Mouse (Mus musculus) limb, embryonic 12.5 days (tissue): ENCODE measurements around the gene I0C0044D17Rik. TPM values are rescaled to one million over a fixed set of nuclear protein-coding genes. Genes with fewer than 3 reads are reported as not detected.
"Not testable (repeated sequence)": the region's sequence is repeated elsewhere in the genome, so short reads cannot be mapped to it uniquely, and the experiment has no call there.

ENCODE experiments used
- ATAC-seq: fragments of 200-750 bp; cut with Nextera tagmentation; 2 replicates; pipeline ENCODE4 v1.8.0; 2017; ENCODE audit warnings: low read depth, moderate TSS enrichment; ENCODE audit not compliant: insufficient number of reproducible peaks, insufficient read depth, low FRiP score, low TSS enrichment
- H3K27ac ChIP-seq: fragments of 300-500 bp; sonication (generic); 2 replicates; pipeline ENCODE4 v1.5.1; 2016; ENCODE audit warnings: mild to moderate bottlenecking, moderate library complexity
- H3K27me3 ChIP-seq: fragments of 300-500 bp; sonication (generic); 2 replicates; pipeline ENCODE4 v1.6.1; 2016; ENCODE audit warnings: mild to moderate bottlenecking, moderate library complexity
- H3K36me3 ChIP-seq: fragments of 300-500 bp; sonication (generic); 2 replicates; pipeline ENCODE4 v1.6.1; 2016; ENCODE audit warnings: mild to moderate bottlenecking, moderate library complexity
- H3K4me1 ChIP-seq: fragments of 300-500 bp; sonication (generic); replicated peaks from 2 replicates; pipeline ENCODE4 v1.6.1; 2016
- H3K4me2 ChIP-seq: fragments of 300-500 bp; sonication (generic); 2 replicates; pipeline ENCODE4 v1.6.1; 2016; ENCODE audit warnings: mild to moderate bottlenecking, moderate library complexity
- H3K4me3 ChIP-seq: fragments of 300-500 bp; sonication (generic); replicated peaks from 2 replicates; pipeline ENCODE4 v1.5.1; 2016; ENCODE audit warnings: mild to moderate bottlenecking
- H3K9ac ChIP-seq: fragments of 300-500 bp; sonication (generic); replicated peaks from 2 replicates; pipeline ENCODE4 v1.6.1; 2016; ENCODE audit warnings: mild to moderate bottlenecking, moderate library complexity
- H3K9me3 ChIP-seq: fragments of 300-500 bp; sonication (generic); 2 replicates; pipeline ENCODE4 v1.6.1; 2016; ENCODE audit warnings: mild to moderate bottlenecking, moderate library complexity
- WGBS: fragments of 180-500 bp; shearing (Covaris S2); methylation state at CpG from one replicate; pipeline ENCODE4 v1.1.7; 2016; 5-methylcytosine and 5-hydroxymethylcytosine counted together
- polyA plus RNA-seq: library from polyadenylated mRNA; unstranded; fragments of >200 nt; fragmentation: Nextera tagmentation; extraction: Ambion mirVana; gene quantifications from 2 replicates; pipeline ENCODE4 v1.2.1, GENCODE M21; 2016

I0C0044D17Rik gene
- polyA plus RNA-seq, result not detected in 2 replicates

- not testable (repeated sequence) for H3K4me2 ChIP-seq, H3K27ac ChIP-seq, H3K4me3 ChIP-seq, H3K9ac ChIP-seq, H3K36me3 ChIP-seq, H3K27me3 ChIP-seq, H3K9me3 ChIP-seq, ATAC-seq
- 94% methylated on average over 1 of the region's 1 CpGs for WGBS
- H3K4me1 ChIP-seq, result peaks cover 10% of the 10 kb centered on the region
These were observed at the start of gene I0C0044D17Rik for GRCm38 (mm10) chr4:98823740-98824139. Gene I0C0044D17Rik (minus strand): TSS chr4:98823840.

GRCm38 (mm10) chr4:98865386-98866237 is 42.0 kb upstream of the I0C0044D17Rik start:
- ATAC-seq, result no peak
- Histone ChIP-seq H3K27me3 (no peaks in the 10 kb centered on the region), H3K9me3 (0 out of 2 replicates have a peak, but pooled peaks cover 3% of the 10 kb centered on the region), H3K9ac (no peak overlapping the region), H3K27ac (peak overlapping the region; percentile 53; the same call in 1 of the 2 replicates), H3K4me1 (no peaks in the 10 kb centered on the region), H3K36me3 (no peaks in the 10 kb centered on the region), H3K4me3 (no peak overlapping the region), H3K4me2 (no peak overlapping the region)
- WGBS, result 69% methylated on average over 14 of the region's 14 CpGs

GRCm38 (mm10) chr4:98864546-98864945 is 40.9 kb upstream of the I0C0044D17Rik start:
- H3K4me3 ChIP-seq, result no peak overlapping the region
- H3K27ac ChIP-seq, result no peak overlapping the region
- no peak overlapping the region for H3K9ac ChIP-seq
- 83% methylated on average over 3 of the region's 3 CpGs for WGBS
- no peaks in the 10 kb centered on the region for H3K4me1 ChIP-seq
- H3K27me3 ChIP-seq, result no peaks in the 10 kb centered on the region
- H3K4me2 ChIP-seq, result no peak overlapping the region
- ATAC-seq, result no peak
- peaks cover 8% of the 10 kb centered on the region; the same call in 1 of the 2 replicates for H3K9me3 ChIP-seq
- H3K36me3 ChIP-seq, result no peaks in the 10 kb centered on the region

GRCm38 (mm10) chr4:98864094-98864493 is 40.5 kb upstream of the I0C0044D17Rik start:
- no peak for ATAC-seq
- Histone ChIP-seq H3K36me3 (no peaks in the 10 kb centered on the region), H3K27ac (no peak overlapping the region), H3K9ac (no peak overlapping the region), H3K4me3 (no peak overlapping the region), H3K27me3 (no peaks in the 10 kb centered on the region), H3K4me1 (no peaks in the 10 kb centered on the region), H3K9me3 (peaks cover 9% of the 10 kb centered on the region; the same call in 1 of the 2 replicates), H3K4me2 (no peak overlapping the region)
- WGBS, result 54% methylated on average over 1 of the region's 2 CpGs

- Histone ChIP-seq H3K9me3 (peaks cover 9% of the 10 kb centered on the region; the same call in 1 of the 2 replicates), H3K27ac (no peak overlapping the region), H3K4me3 (no peak overlapping the region), H3K27me3 (no peaks in the 10 kb centered on the region), H3K36me3 (no peaks in the 10 kb centered on the region), H3K4me2 (no peak overlapping the region), H3K9ac (no peak overlapping the region), H3K4me1 (no peaks in the 10 kb centered on the region)
- ATAC-seq, result no peak
- 81% methylated on average over 2 of the region's 2 CpGs for WGBS
These were observed 39.8 kb upstream of the I0C0044D17Rik start for GRCm38 (mm10) chr4:98863451-98863850.

- ATAC-seq, result no peak
- no peak overlapping the region for H3K4me2 ChIP-seq
- H3K4me1 ChIP-seq, result peaks cover 9% of the 10 kb centered on the region
- H3K27ac ChIP-seq, result no peak overlapping the region
- H3K9me3 ChIP-seq, result peaks cover 6% of the 10 kb centered on the region; the same call in 1 of the 2 replicates
- no peak overlapping the region for H3K9ac ChIP-seq
- H3K36me3 ChIP-seq, result no peaks in the 10 kb centered on the region
- WGBS, result 76% methylated on average over 4 of the region's 4 CpGs
- no peak overlapping the region for H3K4me3 ChIP-seq
- H3K27me3 ChIP-seq, result no peaks in the 10 kb centered on the region
These were observed 34.7 kb upstream of the I0C0044D17Rik start for GRCm38 (mm10) chr4:98858151-98858855.

- ATAC-seq, result 0 out of 2 replicates have a peak, but pooled peaks have one; percentile 15
- H3K4me3 ChIP-seq, result no peak overlapping the region
- no peak overlapping the region for H3K9ac ChIP-seq
- peaks cover 6% of the 10 kb centered on the region; the same call in 1 of the 2 replicates for H3K9me3 ChIP-seq
- H3K4me1 ChIP-seq, result peaks cover 9% of the 10 kb centered on the region
- no peaks in the 10 kb centered on the region for H3K36me3 ChIP-seq
- H3K4me2 ChIP-seq, result no peak overlapping the region
- H3K27ac ChIP-seq, result 0 out of 2 replicates have a peak overlapping the region, but pooled peaks have one; percentile 41
- 72% methylated on average over 11 of the region's 11 CpGs for WGBS
- no peaks in the 10 kb centered on the region for H3K27me3 ChIP-seq
These were observed 33.5 kb upstream of the I0C0044D17Rik start for GRCm38 (mm10) chr4:98857037-98857648.

- peaks cover 9% of the 10 kb centered on the region for H3K4me1 ChIP-seq
- WGBS, result 80% methylated on average over 4 of the region's 4 CpGs
- H3K36me3 ChIP-seq, result no peaks in the 10 kb centered on the region
- H3K27me3 ChIP-seq, result no peaks in the 10 kb centered on the region
- no peak overlapping the region for H3K27ac ChIP-seq
- no peaks in the 10 kb centered on the region for H3K9me3 ChIP-seq
- H3K4me3 ChIP-seq, result no peak overlapping the region
- ATAC-seq, result no peak
- H3K9ac ChIP-seq, result no peak overlapping the region
- H3K4me2 ChIP-seq, result no peak overlapping the region
These were observed 30.3 kb upstream of the I0C0044D17Rik start for GRCm38 (mm10) chr4:98853926-98854325.

- H3K9me3 ChIP-seq, H3K4me3 ChIP-seq, H3K27ac ChIP-seq, H3K36me3 ChIP-seq, H3K4me2 ChIP-seq, H3K9ac ChIP-seq, ATAC-seq, H3K27me3 ChIP-seq: not testable (repeated sequence)
- H3K4me1 ChIP-seq, result peaks cover 17% of the 10 kb centered on the region
- WGBS, result 62% methylated on average over 1 of the region's 1 CpGs
These were observed 26.8 kb upstream of the I0C0044D17Rik start for GRCm38 (mm10) chr4:98850485-98850884.

GRCm38 (mm10) chr4:98847120-98847885 is 23.7 kb upstream of the I0C0044D17Rik start:
- Histone ChIP-seq H3K4me3 (no peak overlapping the region), H3K27ac (no peak overlapping the region), H3K4me2 (no peak overlapping the region), H3K4me1 (peaks cover 18% of the 10 kb centered on the region), H3K27me3 (no peaks in the 10 kb centered on the region), H3K9me3 (no peaks in the 10 kb centered on the region), H3K36me3 (no peaks in the 10 kb centered on the region), H3K9ac (no peak overlapping the region)
- ATAC-seq, result no peak
- WGBS, result 68% methylated on average over 6 of the region's 6 CpGs
